Comparison of ENCODE assay signal across 9 mouse cellular contexts in the genomic region with DNA sequence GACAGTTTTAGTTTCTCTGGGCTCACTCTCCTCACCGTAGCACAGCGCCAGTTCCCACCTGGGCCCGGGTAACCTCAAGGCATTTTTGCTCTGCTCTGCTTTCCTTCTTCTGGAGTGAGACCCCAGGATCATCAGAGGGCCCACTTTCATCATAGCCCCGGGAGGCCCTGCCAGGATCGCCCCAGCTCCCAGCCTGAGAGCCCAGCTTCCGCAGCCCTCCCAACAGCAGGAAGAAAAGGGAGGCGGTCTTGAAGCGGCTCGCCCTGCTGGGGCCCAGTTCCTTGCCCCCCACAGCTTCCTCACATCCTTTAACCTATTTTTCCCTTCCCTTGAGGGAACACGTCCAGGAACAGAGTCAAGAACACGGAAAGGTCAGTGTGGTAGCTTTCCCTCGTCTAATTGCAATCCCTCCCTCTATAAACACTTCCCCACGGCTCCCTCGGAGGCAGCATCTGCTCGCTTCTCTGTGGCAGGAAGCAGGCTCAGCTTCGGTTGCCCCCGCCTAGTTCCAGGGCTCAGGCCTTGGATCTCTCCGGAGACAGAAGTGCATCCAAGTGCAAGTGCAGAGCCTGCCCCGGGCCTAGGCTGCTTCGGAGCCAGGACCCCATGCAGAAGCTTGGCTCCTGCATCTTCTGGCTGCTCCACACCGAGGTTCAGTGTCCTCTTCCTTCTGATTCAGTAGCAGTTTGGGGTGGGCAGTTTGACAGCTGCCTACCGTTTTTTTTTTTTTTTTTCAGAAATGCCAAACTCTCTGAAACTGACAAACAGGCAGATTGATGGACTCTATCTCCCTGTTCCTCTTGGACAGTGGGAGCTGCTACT. TPM values are rescaled to one million over a fixed set of nuclear protein-coding genes. Genes with fewer than 3 reads are reported as not detected.
DNase-seq lines count a peak whose midpoint lies in the region; ATAC-seq and TF ChIP-seq lines count a peak whose summit lies in the region.
"Had no signal": no experiment of that assay in that cellular context is flagged by ENCODE, and none has a peak within 500 bp of the region (broad histone marks: within the 10 kb centered on the region; RNA-seq: fewer than 3 reads in every experiment).

No protein-coding gene starts in this region.

- H3K4me2 ChIP-seq in embryonic facial prominence, embryonic 13.5 days = peak overlapping the region; percentile 31
- H3K4me2 ChIP-seq in limb, embryonic 15.5 days = peak overlapping the region; percentile 24; the same call in 1 of the 2 replicates

- WGBS in embryonic facial prominence, embryonic 13.5 days = 14% methylated on average over 22 of the region's 22 CpGs
- WGBS in limb, embryonic 15.5 days = 13% methylated on average over 20 of the region's 22 CpGs

- no peak for DNase-seq in frontal cortex, postnatal 25 days (ENCODE audit: low spot score in 2 of 2)
- no peak for DNase-seq in ES-E14 (ENCODE audit: low read depth, low spot score)
- DNase-seq in heart, postnatal 10 days = peak; percentile 44 to 52
- DNase-seq in thymus, postnatal 10 days (ENCODE audit: low spot score in 2 of 2) = peak; percentile 37 to 52
- no peak for DNase-seq in left cerebral cortex, adult 9 months (ENCODE audit: low spot score in 2 of 2)

- in situ Hi-C loops in ES-E14 (cut with MboI; ENCODE audit: low sequenced_read_pairs in 2 of 2, unreplicated experiment in 2 of 2) = no loop called here

- H3K36me3 ChIP-seq in ES-E14 (ENCODE audit: control insufficient read depth, insufficient read depth, low read length, poor library complexity, severe bottlenecking) = no peaks in the 10 kb centered on the region
- no peaks in the 10 kb centered on the region for H3K36me3 ChIP-seq in embryonic facial prominence, embryonic 13.5 days
- no peaks in the 10 kb centered on the region for H3K36me3 ChIP-seq in limb, embryonic 15.5 days

- H3K9ac ChIP-seq in ES-E14 (ENCODE audit: insufficient read depth, low read depth, low read length, poor library complexity, severe bottlenecking) = no peak overlapping the region; the same call in 1 of the 2 replicates
- peak overlapping the region; percentile 46 for H3K9ac ChIP-seq in embryonic facial prominence, embryonic 13.5 days
- H3K9ac ChIP-seq in limb, embryonic 15.5 days = no peak overlapping the region

- peaks cover 0 to 12% of the 10 kb centered on the region in 2 experiments; a peak in 1 of 4 replicates for H3K4me1 ChIP-seq in ES-E14 (ENCODE audit: control insufficient read depth in 2 of 2, insufficient read depth in 2 of 2, low read length in 2 of 2, poor library complexity in 1 of 2)
- peaks cover 12% of the 10 kb centered on the region for H3K4me1 ChIP-seq in embryonic facial prominence, embryonic 13.5 days
- peaks cover 16% of the 10 kb centered on the region for H3K4me1 ChIP-seq in limb, embryonic 15.5 days

- no peaks in the 10 kb centered on the region for H3K9me3 ChIP-seq in ES-E14 (ENCODE audit: control insufficient read depth, insufficient read depth, low read depth, low read length)
- no peaks in the 10 kb centered on the region for H3K9me3 ChIP-seq in embryonic facial prominence, embryonic 13.5 days
- H3K9me3 ChIP-seq in limb, embryonic 15.5 days = no peaks in the 10 kb centered on the region

- peak; percentile 33; the same call in 1 of the 2 replicates for ATAC-seq in frontal cortex, adult (ENCODE audit: low TSS enrichment)
- no peak for ATAC-seq in embryonic facial prominence, embryonic 13.5 days (ENCODE audit: insufficient number of reproducible peaks, insufficient read depth, low FRiP score, low TSS enrichment, low read depth)
- no peak for ATAC-seq in limb, embryonic 15.5 days (ENCODE audit: insufficient number of reproducible peaks, low FRiP score, low TSS enrichment, low read depth)

- peaks cover 27% of the 10 kb centered on the region for H3K27me3 ChIP-seq in embryonic facial prominence, embryonic 13.5 days
- peaks cover 20% of the 10 kb centered on the region for H3K27me3 ChIP-seq in limb, embryonic 15.5 days

- intact Hi-C loops in heart, postnatal 10 days (cut with DNase I) = no loop called here

- peak overlapping the region in 1 of 2 experiments; percentile 34; a peak in 3 of 4 replicates for H3K4me3 ChIP-seq in ES-E14 (ENCODE audit: insufficient read depth in 1 of 2, low read depth in 1 of 2, low read length in 2 of 2, poor library complexity in 1 of 2, severe bottlenecking in 1 of 2)
- H3K4me3 ChIP-seq in embryonic facial prominence, embryonic 13.5 days = 0 out of 2 replicates have a peak overlapping the region, but pooled peaks have one; percentile 12
- H3K4me3 ChIP-seq in limb, embryonic 15.5 days = no peak overlapping the region
- H3K4me3 ChIP-seq: myocyte had no signal

- H3K27ac ChIP-seq in ES-E14 (ENCODE audit: insufficient read depth, low read depth, low read length, poor library complexity, severe bottlenecking) = no peak overlapping the region
- no peak overlapping the region for H3K27ac ChIP-seq in embryonic facial prominence, embryonic 13.5 days
- H3K27ac ChIP-seq in limb, embryonic 15.5 days = no peak overlapping the region

TF ChIP-seq in ES-E14, 5 proteins besides CTCF, POLR2A, EP300 and RAD21:
- TF ChIP-seq ZNF384 (IDR thresholded peaks at IDR 0.05; ENCODE audit: low read depth, low read length) (peak; percentile 16; the same call in 1 of the 2 replicates), CHD2 (IDR thresholded peaks at IDR 0.05; ENCODE audit: low read depth, low read length) (no peak)
TF ChIP-seq in ES-E14: peak in this region for 1.

RNA-seq across cellular contexts. Expression of a gene that starts 19.9 kb away (rescaled TPM):
- 1.7 and 2.5 TPM in 2 replicates for total RNA-seq in ES-E14 (2012; rRNA removed)
- 13.8 and 14.4 TPM in 2 replicates for polyA plus RNA-seq in embryonic facial prominence, embryonic 13.5 days (2015; fragmentation: Nextera tagmentation; extraction: Ambion mirVana)
- 1 to 10 TPM; 5.8 TPM for total RNA-seq in heart, postnatal 10 days (2021)
- 5.1 and 6.0 TPM in 2 replicates for polyA plus RNA-seq in limb, embryonic 15.5 days (2015; fragmentation: Nextera tagmentation; extraction: Ambion mirVana)

RNA-seq across cellular contexts. Expression of a gene that starts 43.8 kb away (rescaled TPM):
- total RNA-seq in ES-E14 (2012; rRNA removed) = 40.5 and 53.7 TPM in 2 replicates
- polyA plus RNA-seq in embryonic facial prominence, embryonic 13.5 days (2015; fragmentation: Nextera tagmentation; extraction: Ambion mirVana) = 44.6 and 46.9 TPM in 2 replicates
- total RNA-seq in heart, postnatal 10 days (2021) = 10 to 100 TPM; 19.7 to 22.7 TPM
- polyA plus RNA-seq in limb, embryonic 15.5 days (2015; fragmentation: Nextera tagmentation; extraction: Ambion mirVana) = 40.7 and 46.7 TPM in 2 replicates

Comparison
In these comparisons a context has a peak if more than half of its experiments do, and no peak if none do; other contexts are left out.
1. DNase-seq: peak in heart, postnatal 10 days (2 of 2) and thymus, postnatal 10 days (2 of 2); none in frontal cortex, postnatal 25 days (0 of 2), ES-E14 (single experiment) and left cerebral cortex, adult 9 months (0 of 2).